Mouse (Mus musculus): ENCODE measurements at regions not wholly inside any gene's neighbourhood (a gene's known extent, or its start where the extent isn't known, plus 50 kb on each side); places are given as distances from the start of the nearest gene placed in this dataset.
A peak's percentile ranks its signal among the peaks of the same experiment; 100 is the strongest.

DNA sequence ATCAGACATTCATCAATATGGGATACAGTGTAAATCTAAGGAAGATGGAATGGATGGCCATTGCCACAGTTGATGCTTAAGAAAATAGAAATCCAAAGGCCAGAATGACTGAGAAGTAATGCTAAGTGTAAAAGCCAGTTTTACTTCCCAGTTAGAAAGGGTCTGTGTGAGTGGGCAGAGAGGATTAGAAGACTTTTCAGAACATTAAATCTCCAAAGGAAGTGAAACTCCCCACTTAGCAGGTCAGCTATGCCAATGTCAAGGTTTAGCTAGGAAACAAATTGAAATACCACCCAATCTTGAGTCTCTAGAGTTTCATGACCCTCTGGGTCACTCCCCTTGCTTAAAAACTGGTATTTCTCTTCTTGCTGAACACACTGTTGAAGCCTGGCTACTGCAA is 886.2 kb upstream of the Lrrc6 start:
- Histone ChIP-seq H3K4me1 (replicated peaks) (no peaks in the 10 kb centered on the region), H3K9me3 (no peaks in the 10 kb centered on the region), H3K27ac (no peak overlapping the region), H3K36me3 (no peaks in the 10 kb centered on the region), H3K27me3 (ENCODE audit: insufficient read depth, poor library complexity, severe bottlenecking) (no peaks in the 10 kb centered on the region), H3K4me3 (no peak overlapping the region)
- DNase-seq (ENCODE audit: low spot score) = no peak

DNA sequence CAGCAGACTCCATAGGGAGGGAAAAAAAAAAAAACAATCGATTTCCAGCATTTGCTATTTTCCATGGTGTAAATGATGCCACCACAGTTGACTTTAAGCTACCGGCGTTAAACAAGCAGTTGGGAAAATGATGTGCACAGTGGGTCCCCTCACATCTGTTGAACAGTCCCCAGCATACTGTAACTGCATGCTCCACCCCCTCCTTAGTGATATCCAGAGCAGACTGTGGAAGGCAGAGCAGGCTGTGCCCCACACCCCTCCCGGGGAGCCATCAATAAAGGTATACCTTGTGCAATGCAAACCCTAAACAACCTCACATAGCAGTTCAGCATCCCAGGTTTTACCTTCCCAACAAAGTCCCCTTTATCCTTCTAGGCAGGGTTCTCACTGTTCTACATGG is 872.9 kb upstream of the Lrrc6 start:
- DNase-seq (ENCODE audit: low spot score) = no peak
- no peak overlapping the region for H3K4me3 ChIP-seq
- H3K36me3 ChIP-seq = no peaks in the 10 kb centered on the region
- H3K4me1 ChIP-seq (replicated peaks) = no peaks in the 10 kb centered on the region
- WGBS = 85% methylated on average over 4 of the region's 4 CpGs
- no peaks in the 10 kb centered on the region for H3K9me3 ChIP-seq
- H3K27me3 ChIP-seq (ENCODE audit: insufficient read depth, poor library complexity, severe bottlenecking) = no peaks in the 10 kb centered on the region
- no peak overlapping the region for H3K27ac ChIP-seq

DNA sequence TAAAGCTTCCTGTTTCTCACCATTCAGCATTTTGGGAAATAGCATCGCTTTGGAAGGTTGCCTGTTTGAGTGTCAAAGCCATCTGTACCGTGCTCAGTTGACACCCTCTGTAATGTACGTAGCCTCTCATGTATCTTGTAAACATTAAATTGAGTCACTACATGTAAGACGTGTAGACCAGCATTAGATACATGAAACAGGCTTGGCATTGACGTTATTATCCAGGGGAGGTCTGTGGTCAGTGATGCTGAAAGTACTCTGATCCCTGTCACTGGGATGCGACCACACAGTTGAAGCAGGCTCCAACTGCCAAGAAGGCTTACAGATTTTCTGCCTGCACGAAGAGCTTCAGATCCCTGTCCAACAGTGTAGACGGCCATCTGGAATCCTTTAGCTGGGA is 872.3 kb upstream of the Lrrc6 start:
- no peaks in the 10 kb centered on the region for H3K4me1 ChIP-seq (replicated peaks)
- H3K36me3 ChIP-seq = no peaks in the 10 kb centered on the region
- H3K27ac ChIP-seq = no peak overlapping the region
- no peak for DNase-seq (ENCODE audit: low spot score)
- H3K4me3 ChIP-seq = no peak overlapping the region
- H3K9me3 ChIP-seq = no peaks in the 10 kb centered on the region
- 81% methylated on average over 8 of the region's 8 CpGs for WGBS
- H3K27me3 ChIP-seq (ENCODE audit: insufficient read depth, poor library complexity, severe bottlenecking) = no peaks in the 10 kb centered on the region

DNA sequence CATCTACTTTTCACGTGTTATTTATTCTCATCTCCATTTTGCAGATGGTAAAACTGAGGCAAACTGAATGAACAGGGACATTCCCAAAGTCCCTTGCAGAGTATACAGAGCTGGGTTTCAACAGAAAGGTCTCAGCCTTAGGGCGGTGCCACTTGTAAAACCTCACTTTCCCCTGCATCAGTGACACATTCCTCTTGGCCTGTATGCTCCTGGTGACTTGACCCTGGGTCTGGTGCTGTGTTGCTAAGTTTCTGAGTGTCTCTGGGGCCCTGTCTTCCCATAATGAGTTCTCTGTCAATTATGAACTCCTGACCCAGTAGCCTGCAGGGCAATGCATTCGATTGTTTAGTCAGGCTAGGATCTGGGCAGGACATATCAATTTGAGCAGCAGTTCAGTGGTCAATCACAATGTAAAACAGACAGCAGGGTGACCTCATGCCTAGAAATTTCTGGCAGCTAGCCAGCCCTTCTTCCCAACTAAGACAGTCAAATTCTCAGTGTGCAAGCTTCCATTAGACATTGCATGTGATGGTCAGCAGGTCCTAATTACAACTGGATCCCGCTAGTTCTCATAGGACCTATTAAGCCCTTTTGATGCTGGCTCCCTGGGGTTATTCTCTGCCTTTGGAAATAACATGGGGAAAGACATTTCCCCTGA is 863.5 kb upstream of the Lrrc6 start:
- H3K27me3 ChIP-seq (ENCODE audit: insufficient read depth, poor library complexity, severe bottlenecking) = no peaks in the 10 kb centered on the region
- H3K9me3 ChIP-seq = no peaks in the 10 kb centered on the region
- no peak overlapping the region for H3K4me3 ChIP-seq
- WGBS = 48% methylated on average over 4 of the region's 4 CpGs
- H3K27ac ChIP-seq = no peak overlapping the region
- DNase-seq (ENCODE audit: low spot score) = peak; percentile 62
- H3K4me1 ChIP-seq (replicated peaks) = peaks cover 10% of the 10 kb centered on the region
- no peaks in the 10 kb centered on the region for H3K36me3 ChIP-seq

DNA sequence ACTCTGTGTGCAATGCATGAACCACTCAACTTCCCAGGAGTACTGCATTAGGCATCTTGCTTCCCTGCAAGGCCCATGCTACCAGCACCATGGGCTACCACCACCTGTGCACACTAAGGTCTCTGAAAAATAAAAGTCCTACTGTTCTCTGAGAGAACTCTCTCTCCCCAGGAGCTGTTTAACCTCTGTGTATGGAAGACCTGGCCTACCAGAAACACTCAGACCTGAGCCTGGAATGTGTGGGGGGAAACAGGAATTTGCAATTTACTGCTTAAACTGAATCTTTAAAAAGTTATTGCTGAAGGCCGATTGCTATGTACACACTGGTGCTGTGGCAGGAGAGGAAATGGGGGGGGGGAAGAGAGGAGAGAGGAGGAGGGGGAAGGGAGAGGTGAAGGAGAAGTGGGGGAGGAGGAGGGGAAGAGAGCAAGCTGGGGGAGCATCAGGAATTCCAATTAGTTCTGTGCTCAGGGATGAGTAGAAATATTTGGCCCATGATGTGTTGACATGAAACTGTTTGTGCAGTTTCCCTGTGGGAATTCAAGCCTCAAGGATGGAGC is 860.4 kb upstream of the Lrrc6 start:
- no peaks in the 10 kb centered on the region for H3K27me3 ChIP-seq (ENCODE audit: insufficient read depth, poor library complexity, severe bottlenecking)
- no peak for DNase-seq (ENCODE audit: low spot score)
- no peaks in the 10 kb centered on the region for H3K9me3 ChIP-seq
- WGBS = 55% methylated on average over 1 of the region's 1 CpGs
- no peaks in the 10 kb centered on the region for H3K36me3 ChIP-seq
- peaks cover 10% of the 10 kb centered on the region for H3K4me1 ChIP-seq (replicated peaks)
- H3K4me3 ChIP-seq = no peak overlapping the region
- H3K27ac ChIP-seq = no peak overlapping the region

DNA sequence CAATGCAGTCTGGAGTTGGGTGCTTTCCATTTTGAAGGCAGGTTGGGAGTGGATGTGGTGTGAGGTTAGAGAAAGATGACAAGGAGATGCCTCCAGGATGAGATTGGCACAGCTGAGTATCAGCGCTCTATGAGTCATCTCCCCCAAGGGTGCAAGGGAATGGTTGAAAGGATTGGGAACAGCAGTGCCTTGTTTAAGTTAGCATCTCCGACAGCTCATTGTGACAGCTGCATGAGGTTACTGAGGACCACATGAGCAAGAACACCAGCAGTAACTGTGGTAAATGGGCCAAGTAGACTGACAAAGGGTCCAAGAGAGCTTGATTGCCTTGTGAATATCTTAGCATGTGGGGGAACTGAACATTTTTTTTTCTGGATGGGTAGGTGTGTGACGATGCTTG is 857.2 kb upstream of the Lrrc6 start:
- WGBS = 94% methylated on average over 3 of the region's 3 CpGs
- H3K36me3 ChIP-seq = no peaks in the 10 kb centered on the region

DNA sequence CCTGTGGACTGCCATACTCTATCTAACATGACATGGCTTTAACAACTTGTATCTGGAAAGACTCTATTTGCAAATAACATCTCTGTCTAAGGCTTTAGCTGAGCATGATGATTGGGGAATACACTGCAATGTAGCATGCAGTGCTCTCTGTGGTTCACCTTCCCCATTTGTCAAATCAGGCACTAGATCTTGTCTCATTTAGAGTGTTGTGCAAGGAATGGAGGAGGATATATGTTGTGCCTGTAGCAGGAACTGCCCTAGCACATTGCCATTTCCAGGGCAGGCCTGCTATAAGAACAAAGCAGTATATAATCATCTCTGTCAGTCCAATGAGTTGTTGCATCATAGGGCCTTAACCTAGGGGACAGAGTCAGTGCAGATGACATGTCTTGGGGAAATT is 854.6 kb upstream of the Lrrc6 start:
- Histone ChIP-seq H3K27ac (no peak overlapping the region), H3K9me3 (no peaks in the 10 kb centered on the region), H3K4me1 (replicated peaks) (no peaks in the 10 kb centered on the region), H3K4me3 (no peak overlapping the region), H3K36me3 (no peaks in the 10 kb centered on the region), H3K27me3 (ENCODE audit: insufficient read depth, poor library complexity, severe bottlenecking) (no peaks in the 10 kb centered on the region)
- DNase-seq (ENCODE audit: low spot score) = no peak

More for the DNA sequence above, 857.2 kb upstream of the Lrrc6 start:
- no peak overlapping the region for H3K27ac ChIP-seq
- no peaks in the 10 kb centered on the region for H3K27me3 ChIP-seq (ENCODE audit: insufficient read depth, poor library complexity, severe bottlenecking)
- H3K4me1 ChIP-seq (replicated peaks) = peaks cover 5% of the 10 kb centered on the region; the same call in 1 of the 2 replicates
- no peaks in the 10 kb centered on the region for H3K9me3 ChIP-seq
- H3K4me3 ChIP-seq = no peak overlapping the region
- no peak for DNase-seq (ENCODE audit: low spot score)

DNA sequence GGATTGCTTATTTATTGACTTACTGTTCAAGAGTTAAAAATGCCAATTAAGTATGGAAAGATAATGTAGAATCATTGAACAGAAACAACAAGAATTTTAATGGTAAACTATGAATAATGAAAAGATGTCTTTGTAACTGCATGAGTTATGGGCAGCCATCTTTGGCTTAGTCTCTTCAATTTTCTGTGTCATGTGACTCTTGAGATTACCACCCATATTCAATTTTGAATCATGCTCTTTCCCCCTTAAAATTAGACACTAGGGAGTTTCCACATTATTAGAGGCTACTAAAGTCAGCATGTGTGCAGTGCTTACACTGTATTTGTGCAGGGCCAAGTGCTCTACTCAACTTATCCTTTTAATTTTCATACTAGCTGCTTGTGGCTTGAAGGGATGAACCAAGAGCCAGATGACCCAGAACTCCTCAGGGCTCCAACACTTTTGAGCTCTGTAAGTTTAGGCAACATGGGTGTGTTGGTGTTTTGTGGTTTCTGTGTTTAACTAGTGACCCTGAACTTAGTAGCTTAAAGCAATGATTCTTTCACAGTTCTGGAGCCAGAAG is 854.0 kb upstream of the Lrrc6 start:
- no peak for DNase-seq (ENCODE audit: low spot score)
- Histone ChIP-seq H3K9me3 (no peaks in the 10 kb centered on the region), H3K27ac (no peak overlapping the region), H3K4me3 (no peak overlapping the region), H3K4me1 (replicated peaks) (no peaks in the 10 kb centered on the region), H3K36me3 (no peaks in the 10 kb centered on the region), H3K27me3 (ENCODE audit: insufficient read depth, poor library complexity, severe bottlenecking) (no peaks in the 10 kb centered on the region)

DNA sequence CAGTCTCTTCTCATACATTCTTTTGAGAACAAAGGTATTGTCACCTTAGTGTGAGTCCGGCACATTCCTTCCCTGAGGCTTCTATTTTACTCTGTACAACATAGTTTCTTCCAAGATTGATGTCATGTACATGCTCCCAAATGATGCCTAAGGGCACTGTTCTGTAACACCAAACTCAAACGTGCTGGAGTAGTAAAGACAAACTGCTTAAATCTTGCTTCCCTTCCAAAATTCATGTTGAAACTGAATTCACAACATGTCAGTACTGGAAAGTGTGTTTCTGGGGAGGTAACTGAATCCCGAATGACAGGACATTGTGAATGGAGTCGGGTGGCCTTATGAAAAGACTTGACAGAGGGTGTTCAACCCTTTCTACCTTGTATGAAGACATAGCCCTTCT is 848.8 kb upstream of the Lrrc6 start:
- Histone ChIP-seq H3K4me3 (no peak overlapping the region), H3K27ac (no peak overlapping the region)
- 84% methylated on average over 4 of the region's 4 CpGs for WGBS

DNA sequence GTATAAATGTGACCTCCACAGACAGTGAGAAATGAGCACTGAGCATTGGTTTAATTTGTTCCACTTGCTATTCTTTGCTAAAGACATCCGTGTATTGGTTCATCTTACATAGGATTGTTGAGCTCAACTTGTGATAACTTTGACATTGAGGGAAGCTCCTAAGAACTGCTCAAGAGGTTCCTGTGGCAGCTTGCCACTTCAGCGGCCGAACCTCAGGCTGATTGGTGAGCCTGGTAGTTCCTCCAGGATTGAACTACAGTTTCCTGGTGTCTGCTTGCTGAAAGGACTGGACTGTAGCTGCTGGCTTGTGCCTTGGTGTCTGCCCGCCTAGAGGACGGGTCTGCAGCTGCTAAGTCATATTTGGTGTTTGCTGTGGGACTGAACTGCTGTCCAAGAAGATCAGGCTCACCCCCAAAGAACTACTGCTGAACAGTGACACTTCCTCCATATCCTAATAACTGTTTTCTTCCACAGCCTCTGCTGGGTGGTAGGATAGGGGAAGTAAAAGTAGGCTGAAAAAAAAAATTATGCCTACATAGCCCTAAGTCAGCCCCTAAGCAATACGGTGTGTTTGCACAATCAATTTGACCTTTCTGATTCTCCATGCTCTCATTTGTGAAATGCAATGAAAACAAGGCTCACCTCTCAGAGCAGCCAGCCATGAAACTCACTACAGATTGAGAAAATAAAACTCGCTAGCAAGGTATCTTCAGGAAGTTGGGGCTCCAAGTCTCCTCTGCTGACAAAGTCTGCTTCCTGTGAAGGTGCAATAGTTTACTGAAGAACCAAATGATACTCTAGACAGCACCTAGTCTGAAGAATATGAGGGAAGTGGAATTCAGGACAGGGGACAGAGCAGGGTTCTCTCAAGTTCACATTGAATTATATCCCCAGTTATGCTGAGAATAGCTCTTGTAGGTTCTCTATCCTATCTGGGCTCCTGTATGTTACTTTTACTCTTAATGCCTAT is 844.8 kb upstream of the Lrrc6 start:
- Histone ChIP-seq H3K36me3 (no peaks in the 10 kb centered on the region), H3K9me3 (no peaks in the 10 kb centered on the region), H3K27me3 (ENCODE audit: insufficient read depth, poor library complexity, severe bottlenecking) (no peaks in the 10 kb centered on the region), H3K4me3 (no peak overlapping the region), H3K4me1 (replicated peaks) (no peaks in the 10 kb centered on the region), H3K27ac (no peak overlapping the region)
- 82% methylated on average over 7 of the region's 7 CpGs for WGBS
- DNase-seq (ENCODE audit: low spot score) = no peak

More for the DNA sequence above, 848.8 kb upstream of the Lrrc6 start:
- Histone ChIP-seq H3K27me3 (ENCODE audit: insufficient read depth, poor library complexity, severe bottlenecking) (no peaks in the 10 kb centered on the region), H3K36me3 (no peaks in the 10 kb centered on the region), H3K9me3 (no peaks in the 10 kb centered on the region), H3K4me1 (replicated peaks) (no peaks in the 10 kb centered on the region)
- DNase-seq (ENCODE audit: low spot score) = no peak

DNA sequence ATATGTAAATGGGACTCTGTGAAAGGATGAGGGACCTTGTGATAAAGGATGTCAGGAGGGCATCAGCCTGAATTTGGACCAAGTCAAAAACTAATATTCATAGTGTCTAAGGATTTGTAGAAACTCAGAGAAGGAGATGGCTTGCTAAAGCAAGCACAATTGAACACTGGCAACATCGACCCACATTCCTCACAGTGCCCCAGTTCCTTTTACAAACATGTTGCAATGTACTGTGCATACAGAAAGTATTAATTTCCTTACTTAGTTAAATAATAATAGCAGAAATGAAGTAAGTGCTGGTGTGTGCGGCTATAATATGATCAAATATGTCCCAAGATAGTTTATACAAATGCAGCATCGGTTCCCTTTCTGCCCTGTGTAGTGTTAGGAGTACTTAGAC is 841.3 kb upstream of the Lrrc6 start:
- WGBS = 87% methylated on average over 3 of the region's 3 CpGs
- Histone ChIP-seq H3K9me3 (no peaks in the 10 kb centered on the region), H3K27me3 (ENCODE audit: insufficient read depth, poor library complexity, severe bottlenecking) (no peaks in the 10 kb centered on the region), H3K4me3 (no peak overlapping the region), H3K4me1 (replicated peaks) (no peaks in the 10 kb centered on the region), H3K36me3 (no peaks in the 10 kb centered on the region), H3K27ac (no peak overlapping the region)
- DNase-seq (ENCODE audit: low spot score) = no peak

DNA sequence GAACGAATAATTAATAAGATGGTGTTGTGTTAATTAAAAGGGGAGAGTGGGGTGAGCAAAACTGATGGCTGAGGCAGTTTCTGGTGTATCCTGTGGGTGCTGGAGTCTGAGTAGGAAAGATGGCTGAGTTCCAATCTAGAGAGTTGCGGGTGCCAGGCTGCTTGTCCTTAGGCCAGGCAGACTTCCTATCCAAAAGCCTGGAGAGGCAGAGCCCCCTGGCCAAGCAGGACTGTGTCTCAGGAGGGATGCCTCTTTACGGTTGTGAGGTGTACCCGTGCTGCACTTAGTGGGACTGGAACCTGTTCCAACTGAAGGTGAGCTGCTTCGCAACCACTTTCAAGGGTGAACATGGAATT is 836.3 kb upstream of the Lrrc6 start:
- 91% methylated on average over 5 of the region's 5 CpGs for WGBS
- Histone ChIP-seq H3K27ac (no peak overlapping the region), H3K27me3 (ENCODE audit: insufficient read depth, poor library complexity, severe bottlenecking) (no peaks in the 10 kb centered on the region), H3K9me3 (no peaks in the 10 kb centered on the region), H3K36me3 (no peaks in the 10 kb centered on the region), H3K4me3 (no peak overlapping the region), H3K4me1 (replicated peaks) (no peaks in the 10 kb centered on the region)
- DNase-seq (ENCODE audit: low spot score) = no peak
